ENCODE assay signal across 8 mouse cellular contexts in genomic region chr11:69060448-69061254, GRCm38 (mm10). TPM values are rescaled to one million over a fixed set of nuclear protein-coding genes. Genes with fewer than 3 reads are reported as not detected.
A peak's percentile ranks its signal among the peaks of the same experiment; 100 is the strongest.
DNase-seq lines count a peak whose midpoint lies in the region; ATAC-seq and TF ChIP-seq lines count a peak whose summit lies in the region.

No protein-coding gene starts in this region.

- H3K4me1 ChIP-seq in brown adipose tissue, adult 24 weeks (ENCODE audit: control insufficient read depth, insufficient read depth, insufficient read length, low read length), result peaks cover 13% of the 10 kb centered on the region
- peaks cover 24% of the 10 kb centered on the region for H3K4me1 ChIP-seq in heart, embryonic 12.5 days (replicated peaks)

- H3K27ac ChIP-seq in brown adipose tissue, adult 24 weeks (replicated peaks; ENCODE audit: low read depth, low read length), result peak overlapping the region; percentile 91
- peak overlapping the region; percentile 95 for H3K27ac ChIP-seq in heart, embryonic 12.5 days (ENCODE audit: poor library complexity, severe bottlenecking)

- TF ChIP-seq POLR2A in myocyte (IDR thresholded peaks at IDR 0.05; ENCODE audit: insufficient read length, low read depth), result no peak

- H3K79me3 ChIP-seq in C2C12 (ENCODE audit: low read depth), result no peaks in the 10 kb centered on the region

- H3K36me3 ChIP-seq in C2C12 (ENCODE audit: control insufficient read depth, insufficient read depth) (no peaks in the 10 kb centered on the region), myocyte (ENCODE audit: control insufficient read depth, insufficient read depth) (no peaks in the 10 kb centered on the region)
- H3K36me3 ChIP-seq in heart, embryonic 12.5 days, result no peaks in the 10 kb centered on the region

- H3K79me2 ChIP-seq in C2C12 (ENCODE audit: control insufficient read depth, insufficient read depth), result peaks cover 9% of the 10 kb centered on the region
- H3K79me2 ChIP-seq in myocyte (ENCODE audit: control insufficient read depth, insufficient read depth), result peaks cover 23% of the 10 kb centered on the region

- DNase-seq in heart, adult 18-20 months, result peak; percentile 34 to 61
- DNase-seq in heart, postnatal 4 days, result no peak
- peak; percentile 56 to 69 for DNase-seq in kidney, postnatal 4 days

- H3ac ChIP-seq in C2C12 (ENCODE audit: control insufficient read depth, insufficient read length, low read depth), result peak overlapping the region; percentile 93
- H3ac ChIP-seq in myocyte (ENCODE audit: control insufficient read depth, insufficient read length), result peak overlapping the region; percentile 75

- H3K4me3 ChIP-seq in C2C12 (ENCODE audit: insufficient read depth, poor library complexity, severe bottlenecking) (peak overlapping the region; percentile 93), myocyte (peak overlapping the region; percentile 66)
- H3K4me3 ChIP-seq in brown adipose tissue, adult 24 weeks (ENCODE audit: insufficient read depth, low read depth, low read length), result peak overlapping the region; percentile 96
- peak overlapping the region; percentile 79 for H3K4me3 ChIP-seq in heart, embryonic 12.5 days

- H3K4me2 ChIP-seq in heart, embryonic 12.5 days, result peak overlapping the region; percentile 94
- H3K4me2 ChIP-seq in myocyte (ENCODE audit: low read depth), result peak overlapping the region; percentile 97

- H3K27me3 ChIP-seq in C2C12 (ENCODE audit: control insufficient read depth, insufficient read depth, insufficient read length) (no peaks in the 10 kb centered on the region), myocyte (ENCODE audit: control insufficient read depth, insufficient read depth, insufficient read length) (no peaks in the 10 kb centered on the region)
- no peaks in the 10 kb centered on the region for H3K27me3 ChIP-seq in heart, embryonic 12.5 days (replicated peaks)

- WGBS in heart, embryonic 12.5 days, result 1% methylated on average over 40 of the region's 40 CpGs

- H3K9ac ChIP-seq in heart, embryonic 12.5 days, result peak overlapping the region; percentile 86

- H3K9me3 ChIP-seq in heart, embryonic 12.5 days (replicated peaks), result no peaks in the 10 kb centered on the region

- no peak for ATAC-seq in heart, embryonic 12.5 days (ENCODE audit: insufficient number of reproducible peaks, low FRiP score)
- ATAC-seq in inflammation-experienced regulatory T-cells, adult 6 months, result no peak

- TF ChIP-seq CTCF in C2C12 (IDR thresholded peaks at IDR 0.05; ENCODE audit: control insufficient read depth, insufficient read depth, insufficient read length), result no peak

TF ChIP-seq in C2C12, 6 proteins besides CTCF, POLR2A, EP300 and RAD21:
- no peak for TF ChIP-seq MYOG (IDR thresholded peaks at IDR 0.05; ENCODE audit: control insufficient read depth, extremely low read depth, insufficient read length)
- no peak for TF ChIP-seq FOSL1 (IDR thresholded peaks at IDR 0.05; ENCODE audit: insufficient read depth, low read length, poor library complexity, severe bottlenecking)
- no peak for TF ChIP-seq MYOD1 (IDR thresholded peaks at IDR 0.05; ENCODE audit: control insufficient read depth, insufficient read length, low read depth)
- no peak for TF ChIP-seq USF1 (IDR thresholded peaks at IDR 0.05; ENCODE audit: low read depth)
- TF ChIP-seq CEBPB (IDR thresholded peaks at IDR 0.05; ENCODE audit: low read depth), result no peak
- no peak for TF ChIP-seq MAX (IDR thresholded peaks at IDR 0.05)

TF ChIP-seq in myocyte, 11 proteins besides CTCF, POLR2A, EP300 and RAD21:
- no peak for TF ChIP-seq USF1 (IDR thresholded peaks at IDR 0.05; ENCODE audit: low read depth)

RNA-seq across cellular contexts. Expression of gene Borcs6, which starts 1.1 kb away (rescaled TPM):
- 10 to 100 TPM; 16.7 to 19.3 TPM for total RNA-seq in heart, adult 18-20 months (2021)
- total RNA-seq in heart, postnatal 4 days (2021), result 10 to 100 TPM; 13.8 to 14.3 TPM
- 14.3 TPM for polyA plus RNA-seq in C2C12 (2012; fragmentation: generic; extraction: Trizol)
- polyA plus RNA-seq in brown adipose tissue, adult 24 weeks (2012; ENCODE audit: insufficient read depth, insufficient read length, missing spikeins), result 8.1 and 8.3 TPM in 2 replicates
- 10.7 and 13.6 TPM in 2 replicates for polyA plus RNA-seq in heart, embryonic 12.5 days (2016; fragmentation: Nextera tagmentation; extraction: Ambion mirVana)
- 27.2 TPM for polyA plus RNA-seq in myocyte (2012; fragmentation: generic; extraction: Trizol)
- polyA plus RNA-seq in inflammation-experienced regulatory T-cells, adult 6 months (2017; shearing (Covaris generic)), result 1 to 10 TPM; 1.1 to 2.2 (median 1.3) TPM

RNA-seq across cellular contexts. Expression of gene Tmem107, which starts 10.0 kb away (rescaled TPM):
- total RNA-seq in heart, adult 18-20 months (2021), result 1 to 10 TPM; 5.3 to 7.0 TPM
- 1 to 10 TPM; 6.7 to 8.6 TPM for total RNA-seq in heart, postnatal 4 days (2021)
- polyA plus RNA-seq in C2C12 (2012; fragmentation: generic; extraction: Trizol) (41.9 TPM), myocyte (2012; fragmentation: generic; extraction: Trizol) (29.5 TPM)
- polyA plus RNA-seq in brown adipose tissue, adult 24 weeks (2012; ENCODE audit: insufficient read depth, insufficient read length, missing spikeins), result 2.5 and 4.6 TPM in 2 replicates
- 30.6 and 31.5 TPM in 2 replicates for polyA plus RNA-seq in heart, embryonic 12.5 days (2016; fragmentation: Nextera tagmentation; extraction: Ambion mirVana)
- polyA plus RNA-seq in inflammation-experienced regulatory T-cells, adult 6 months (2017; shearing (Covaris generic)), result 1 to 10 TPM; 2.8 to 9.1 (median 4.0) TPM

RNA-seq across cellular contexts. Expression of gene Aurkb, which starts 15.2 kb away (rescaled TPM):
- total RNA-seq in heart, adult 18-20 months (2021), result 1 to 10 TPM in 1 of 2 experiments, under 1 TPM in 1; 0.67 to 1.5 TPM
- total RNA-seq in heart, postnatal 4 days (2021), result 10 to 100 TPM; 38.0 to 43.3 TPM
- polyA plus RNA-seq in C2C12 (2012; fragmentation: generic; extraction: Trizol), result 76.6 TPM
- 0.79 TPM in 1 of 2 replicates, not detected in the other for polyA plus RNA-seq in brown adipose tissue, adult 24 weeks (2012; ENCODE audit: insufficient read depth, insufficient read length, missing spikeins)
- polyA plus RNA-seq in heart, embryonic 12.5 days (2016; fragmentation: Nextera tagmentation; extraction: Ambion mirVana), result 79.4 and 85.9 TPM in 2 replicates
- polyA plus RNA-seq in myocyte (2012; fragmentation: generic; extraction: Trizol), result 28.2 TPM
- polyA plus RNA-seq in inflammation-experienced regulatory T-cells, adult 6 months (2017; shearing (Covaris generic)), result 10 to 100 TPM in 2 of 3 experiments, 1 to 10 TPM in 1; 5.8 to 74.0 (median 12.9) TPM

RNA-seq across cellular contexts. Expression of gene Vamp2, which starts 27.6 kb away (rescaled TPM):
- total RNA-seq in heart, adult 18-20 months (2021), result 10 to 100 TPM; 53.9 to 55.4 TPM
- 10 to 100 TPM; 80.2 to 84.6 TPM for total RNA-seq in heart, postnatal 4 days (2021)
- polyA plus RNA-seq in C2C12 (2012; fragmentation: generic; extraction: Trizol) (20.9 TPM), myocyte (2012; fragmentation: generic; extraction: Trizol) (51.8 TPM)
- 42.0 and 54.9 TPM in 2 replicates for polyA plus RNA-seq in brown adipose tissue, adult 24 weeks (2012; ENCODE audit: insufficient read depth, insufficient read length, missing spikeins)
- 97.2 and 100 TPM in 2 replicates for polyA plus RNA-seq in heart, embryonic 12.5 days (2016; fragmentation: Nextera tagmentation; extraction: Ambion mirVana)
- polyA plus RNA-seq in inflammation-experienced regulatory T-cells, adult 6 months (2017; shearing (Covaris generic)), result 10 to 100 TPM; 26.9 to 31.5 (median 27.3) TPM

RNA-seq across cellular contexts. Expression of gene Per1, which starts 34.4 kb away (rescaled TPM):
- total RNA-seq in heart, adult 18-20 months (2021), result 10 to 100 TPM; 38.8 to 48.5 TPM
- total RNA-seq in heart, postnatal 4 days (2021), result 10 to 100 TPM; 42.6 to 55.6 TPM
- 4.5 TPM for polyA plus RNA-seq in C2C12 (2012; fragmentation: generic; extraction: Trizol)
- polyA plus RNA-seq in brown adipose tissue, adult 24 weeks (2012; ENCODE audit: insufficient read depth, insufficient read length, missing spikeins), result 7.9 and 15.6 TPM in 2 replicates
- polyA plus RNA-seq in heart, embryonic 12.5 days (2016; fragmentation: Nextera tagmentation; extraction: Ambion mirVana), result 9.4 and 9.8 TPM in 2 replicates
- polyA plus RNA-seq in myocyte (2012; fragmentation: generic; extraction: Trizol), result 8.9 TPM
- polyA plus RNA-seq in inflammation-experienced regulatory T-cells, adult 6 months (2017; shearing (Covaris generic)), result 1 to 10 TPM; 5.2 to 6.2 (median 6.1) TPM
